Mouse (Mus musculus) B cell, adult 2 months (primary cell): Measurements from ENCODE around the gene Kmo.
A peak's percentile ranks its signal among the peaks of the same experiment; 100 is the strongest.

Experiments used
- DNase-seq, 2 experiments: peaks; one replicate each; pipeline ENCODE4 v3.0.0; 2022

The Kmo gene

GRCm38 (mm10) chr1:175637677-175638076 is 17.5 kb downstream of the Kmo start:
- peak; percentile 55 to 66 for DNase-seq

GRCm38 (mm10) chr1:175639072-175639471 is 18.9 kb downstream of the Kmo start:
- no peak for DNase-seq

- no peak for DNase-seq
These were observed 20.4 kb downstream of the Kmo start for GRCm38 (mm10) chr1:175640435-175641150.

GRCm38 (mm10) chr1:175643496-175644265 is 23.5 kb downstream of the Kmo start:
- DNase-seq: peak; percentile 70 to 73

- no peak for DNase-seq
These were observed 26.8 kb downstream of the Kmo start for GRCm38 (mm10) chr1:175646952-175647351.

GRCm38 (mm10) chr1:175648615-175649014 is 28.4 kb downstream of the Kmo start:
- no peak for DNase-seq

- DNase-seq: peak in 1 of 2 experiments; percentile 28
These were observed 39.7 kb downstream of the Kmo start for GRCm38 (mm10) chr1:175659900-175660299.

GRCm38 (mm10) chr1:175668666-175669405 is 48.7 kb downstream of the Kmo start:
- DNase-seq: peak; percentile 62 to 63

GRCm38 (mm10) chr1:175669456-175669855 is 49.3 kb downstream of the Kmo start:
- no peak for DNase-seq

GRCm38 (mm10) chr1:175670042-175670441 is 49.9 kb downstream of the Kmo start:
- DNase-seq: no peak

- no peak for DNase-seq
These were observed 51.4 kb downstream of the Kmo start for GRCm38 (mm10) chr1:175671626-175672025.

GRCm38 (mm10) chr1:175673563-175674325 is 53.6 kb downstream of the Kmo start:
- DNase-seq: no peak

GRCm38 (mm10) chr1:175675116-175675515 is 54.9 kb downstream of the Kmo start:
- no peak for DNase-seq

- no peak for DNase-seq
These were observed 57.3 kb downstream of the Kmo start for GRCm38 (mm10) chr1:175677459-175677858.

GRCm38 (mm10) chr1:175680995-175681394 is 60.8 kb downstream of the Kmo start:
- DNase-seq: no peak

- DNase-seq: peak in 1 of 2 experiments; percentile 21
These were observed 71.6 kb downstream of the Kmo start for GRCm38 (mm10) chr1:175691686-175692245.

- peak; percentile 99 to 100 for DNase-seq
These were observed 72.2 kb downstream of the Kmo start, which contains the start of the genes Opn3 and Chml for GRCm38 (mm10) chr1:175692246-175692996. Gene Opn3 (minus strand): TSS chr1:175692776. Gene Chml (minus strand): TSS chr1:175692901.

GRCm38 (mm10) chr1:175692997-175693361 is 72.8 kb downstream of the Kmo start:
- no peak for DNase-seq

- DNase-seq: peak; percentile 38 to 40
These were observed 73.3 kb downstream of the Kmo start for GRCm38 (mm10) chr1:175693429-175693960.

GRCm38 (mm10) chr1:175698293-175698692 is 78.1 kb downstream of the Kmo start, which contains the start of gene Wdr64:
Gene Wdr64 (plus strand): TSS chr1:175698593.
- no peak for DNase-seq

GRCm38 (mm10) chr1:175699375-175699774 is 79.2 kb downstream of the Kmo start:
- no peak for DNase-seq
